Mouse (Mus musculus): ENCODE measurements at regions not wholly inside any gene's neighbourhood (a gene's known extent, or its start where the extent isn't known, plus 50 kb on each side); places are given as distances from the start of the nearest gene placed in this dataset.
A peak's percentile ranks its signal among the peaks of the same experiment; 100 is the strongest.

- no peak for DNase-seq
These were observed 385.1 kb upstream of the Mon1b start for GRCm38 (mm10) chr8:113250264-113250663.

GRCm38 (mm10) chr8:113254076-113254475, 381.3 kb upstream of the Mon1b start:
- DNase-seq: no peak

GRCm38 (mm10) chr8:113259477-113259876, 375.9 kb upstream of the Mon1b start:
- no peak for DNase-seq

GRCm38 (mm10) chr8:113263296-113263695, 372.1 kb upstream of the Mon1b start:
- no peak for DNase-seq

GRCm38 (mm10) chr8:113271262-113271661, 364.1 kb upstream of the Mon1b start:
- DNase-seq: no peak

- no peak for DNase-seq
These were observed 335.0 kb upstream of the Mon1b start for GRCm38 (mm10) chr8:113300273-113300843.

GRCm38 (mm10) chr8:113303426-113303825, 332.0 kb upstream of the Mon1b start:
- no peak for DNase-seq

GRCm38 (mm10) chr8:113317169-113317568, 318.2 kb upstream of the Mon1b start:
- DNase-seq: peak; percentile 22

GRCm38 (mm10) chr8:113331576-113331975, 303.8 kb upstream of the Mon1b start:
- no peak for DNase-seq

GRCm38 (mm10) chr8:113341306-113341705, 294.1 kb upstream of the Mon1b start:
- no peak for DNase-seq

GRCm38 (mm10) chr8:113361900-113362299, 273.5 kb upstream of the Mon1b start:
- peak; percentile 15 for DNase-seq

GRCm38 (mm10) chr8:113364181-113364580, 271.2 kb upstream of the Mon1b start:
- DNase-seq: no peak

GRCm38 (mm10) chr8:113383517-113383916, 251.9 kb upstream of the Mon1b start:
- DNase-seq: no peak

- peak; percentile 6 for DNase-seq
These were observed 251.4 kb upstream of the Mon1b start for GRCm38 (mm10) chr8:113383974-113384373.

- DNase-seq: no peak
These were observed 245.9 kb upstream of the Mon1b start for GRCm38 (mm10) chr8:113389504-113389903.

- DNase-seq: no peak
These were observed 245.3 kb upstream of the Mon1b start for GRCm38 (mm10) chr8:113390038-113390437.

GRCm38 (mm10) chr8:113394319-113394718, 241.1 kb upstream of the Mon1b start:
- DNase-seq: no peak

- no peak for DNase-seq
These were observed 230.2 kb upstream of the Mon1b start for GRCm38 (mm10) chr8:113405158-113405557.

- DNase-seq: no peak
These were observed 216.0 kb upstream of the Mon1b start for GRCm38 (mm10) chr8:113419352-113419751.

- no peak for DNase-seq
These were observed 212.7 kb upstream of the Mon1b start for GRCm38 (mm10) chr8:113422651-113423050.

- no peak for DNase-seq
These were observed 196.3 kb upstream of the Mon1b start for GRCm38 (mm10) chr8:113439088-113439487.

GRCm38 (mm10) chr8:113454022-113454421, 181.4 kb upstream of the Mon1b start:
- DNase-seq: no peak

GRCm38 (mm10) chr8:113464625-113465024, 170.8 kb upstream of the Mon1b start:
- no peak for DNase-seq

GRCm38 (mm10) chr8:113465156-113465555, 170.2 kb upstream of the Mon1b start:
- DNase-seq: no peak

- DNase-seq: no peak
These were observed 168.7 kb upstream of the Mon1b start for GRCm38 (mm10) chr8:113466683-113467082.
